Mouse (Mus musculus) cerebellum, adult 2 months (tissue): ENCODE results near the gene Cisd3. TPM values are rescaled to one million over a fixed set of nuclear protein-coding genes. Genes with fewer than 3 reads are reported as not detected.

Experiments used
- DNase-seq, 2 experiments: peaks; one replicate each; pipeline ENCODE4 v3.0.0; 2021
- H3K27ac ChIP-seq: fragments of 200-500 bp; 2 replicates; pipeline ENCODE4 v1.5.1; 2012; ENCODE audit warnings: low read length, control low read depth, inconsistent platforms; ENCODE audit not compliant: insufficient read depth
- H3K27me3 ChIP-seq: fragments of 200-500 bp; 2 replicates; pipeline ENCODE4 v1.6.1; 2012; ENCODE audit warnings: inconsistent platforms, mild to moderate bottlenecking, low read length, moderate library complexity; ENCODE audit not compliant: control insufficient read depth, insufficient read depth
- H3K4me1 ChIP-seq: fragments of 200-500 bp; 2 replicates; pipeline ENCODE4 v1.6.1; 2011; ENCODE audit warnings: low read length; ENCODE audit not compliant: control insufficient read depth, insufficient read depth
- H3K4me3 ChIP-seq: fragments of 200-500 bp; replicated peaks from 2 replicates; pipeline ENCODE3; 2011; ENCODE audit warnings: mild to moderate bottlenecking, low read depth, low read length, control low read depth; ENCODE audit not compliant: insufficient read depth
- CTCF ChIP-seq: fragments of 200-500 bp; IDR thresholded peaks from 2 replicates; pipeline ENCODE4 v1.5.1; 2011; ENCODE audit warnings: low read depth, mild to moderate bottlenecking, control low read depth, low read length, moderate library complexity, borderline replicate concordance; ENCODE audit not compliant: insufficient read depth
- POLR2A ChIP-seq: fragments of 200-500 bp; IDR thresholded peaks from 2 replicates; pipeline ENCODE4 v1.6.1; 2011; ENCODE audit warnings: low read length, control low read depth, borderline replicate concordance; ENCODE audit not compliant: insufficient read depth
- WGBS: fragments of 180-500 bp; shearing (Covaris S2); methylation state at CpG from one replicate; pipeline ENCODE4 v1.1.7; 2018; 5-methylcytosine and 5-hydroxymethylcytosine counted together
- polyA plus RNA-seq: library from polyadenylated mRNA; depleted of rRNA; stranded (reverse); fragments of >200 nt; gene quantifications from 2 replicates; pipeline ENCODE4 v1.2.3, GENCODE M21; 2012

Gene Cisd3
- polyA plus RNA-seq, 1 experiment = 70.2 TPM

DNA sequence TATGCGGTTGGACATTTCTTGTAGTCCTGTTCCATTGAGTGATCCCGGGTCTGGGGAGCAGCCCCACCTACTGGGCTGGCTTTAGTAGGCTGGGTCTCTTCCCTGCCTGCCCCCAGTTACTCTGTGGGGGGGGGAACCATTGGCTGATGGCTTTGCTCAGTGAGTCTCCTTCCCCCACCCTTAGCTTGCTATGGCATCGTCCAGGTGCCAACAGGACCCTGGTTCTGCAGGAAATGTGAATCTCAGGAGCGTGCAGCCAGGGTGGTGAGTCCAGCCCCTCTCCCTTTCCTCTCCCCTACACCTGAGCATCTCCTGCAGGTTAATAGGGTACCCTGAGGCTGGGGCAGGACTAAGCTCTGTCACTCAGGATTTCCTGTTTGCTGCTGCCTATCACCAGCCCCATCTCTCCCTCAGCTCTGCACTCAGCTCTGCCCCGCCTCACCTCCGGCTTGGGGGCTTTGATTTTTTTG, 20.8 kb upstream of the Cisd3 start:
- no peak for TF ChIP-seq POLR2A
- no peak; the same call in 1 of the 2 replicates for TF ChIP-seq CTCF

DNA sequence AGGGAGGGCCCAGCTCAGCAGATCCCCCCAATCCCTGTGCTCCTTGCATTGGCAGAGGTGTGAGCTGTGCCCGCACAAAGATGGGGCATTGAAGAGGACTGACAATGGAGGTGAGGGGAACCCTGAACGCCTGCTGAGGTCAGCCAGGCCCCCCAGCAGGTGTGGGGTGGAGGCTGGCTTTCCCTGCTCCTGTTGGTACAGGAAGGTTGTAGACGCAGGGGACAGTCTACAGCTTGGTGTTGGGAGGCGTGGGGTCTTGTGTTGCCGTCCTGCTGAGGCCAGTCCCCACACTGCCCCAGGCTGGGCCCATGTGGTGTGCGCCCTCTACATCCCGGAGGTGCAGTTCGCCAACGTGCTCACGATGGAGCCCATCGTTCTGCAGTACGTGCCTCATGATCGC, 20.2 kb upstream of the Cisd3 start:
- Histone ChIP-seq H3K4me1 (peaks cover 32% of the 10 kb centered on the region), H3K4me3 (no peak overlapping the region), H3K27ac (no peak overlapping the region), H3K27me3 (no peaks in the 10 kb centered on the region)
- 85% methylated on average over 13 of the region's 13 CpGs for WGBS
- TF ChIP-seq POLR2A (no peak), CTCF (no peak)
- DNase-seq = no peak

More for the DNA sequence above, 20.8 kb upstream of the Cisd3 start:
- no peak overlapping the region for H3K27ac ChIP-seq
- H3K4me1 ChIP-seq = peaks cover 26% of the 10 kb centered on the region
- H3K4me3 ChIP-seq = peak overlapping the region; percentile 50
- DNase-seq = peak in 1 of 2 experiments; percentile 36
- 25% methylated on average over 6 of the region's 6 CpGs for WGBS
- H3K27me3 ChIP-seq = no peaks in the 10 kb centered on the region

DNA sequence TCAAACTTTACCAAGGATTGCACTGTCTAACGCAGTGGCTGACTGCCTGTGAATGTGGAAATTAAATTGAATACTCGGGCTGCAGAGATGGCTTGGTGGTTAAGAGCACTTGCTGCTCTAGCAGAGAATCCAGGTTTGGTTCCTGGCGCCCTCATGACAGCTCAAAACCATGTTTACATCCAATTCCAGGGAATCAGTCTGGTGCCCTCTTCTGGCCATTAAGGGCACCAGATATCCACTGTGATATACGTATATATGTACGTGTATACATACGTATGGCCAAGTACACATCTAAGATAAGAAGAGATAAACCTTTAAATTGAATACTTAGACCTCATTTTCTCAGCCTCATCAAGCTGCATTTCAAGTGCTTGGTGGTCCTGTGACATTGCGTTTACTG, 19.4 kb upstream of the Cisd3 start:
- Histone ChIP-seq H3K27me3 (no peaks in the 10 kb centered on the region), H3K4me3 (no peak overlapping the region), H3K4me1 (peaks cover 32% of the 10 kb centered on the region), H3K27ac (no peak overlapping the region)
- DNase-seq = no peak
- TF ChIP-seq CTCF (no peak), POLR2A (no peak)
- 82% methylated on average over 7 of the region's 7 CpGs for WGBS

DNA sequence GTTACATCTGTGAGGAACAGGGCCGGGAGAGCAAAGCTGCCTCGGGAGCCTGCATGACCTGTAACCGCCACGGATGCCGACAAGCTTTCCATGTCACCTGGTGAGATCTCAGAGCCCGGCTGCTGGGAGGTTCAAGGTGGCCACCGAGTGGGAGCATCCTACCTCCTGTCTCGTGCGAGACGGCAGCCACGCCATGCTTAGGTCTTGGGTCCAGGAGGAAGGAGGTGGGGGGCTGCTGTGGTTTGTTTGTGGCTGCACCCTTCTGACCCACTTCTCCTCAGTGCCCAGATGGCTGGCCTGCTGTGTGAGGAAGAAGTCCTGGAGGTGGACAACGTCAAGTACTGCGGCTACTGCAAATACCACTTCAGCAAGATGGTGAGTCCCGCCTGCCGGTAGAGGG, 18.8 kb upstream of the Cisd3 start:
- H3K4me3 ChIP-seq = no peak overlapping the region
- peaks cover 29% of the 10 kb centered on the region for H3K4me1 ChIP-seq
- DNase-seq = peak in 1 of 2 experiments; percentile 41
- no peaks in the 10 kb centered on the region for H3K27me3 ChIP-seq
- no peak for TF ChIP-seq POLR2A
- no peak overlapping the region; the same call in 1 of the 2 replicates for H3K27ac ChIP-seq
- WGBS = 32% methylated on average over 15 of the region's 15 CpGs

DNA sequence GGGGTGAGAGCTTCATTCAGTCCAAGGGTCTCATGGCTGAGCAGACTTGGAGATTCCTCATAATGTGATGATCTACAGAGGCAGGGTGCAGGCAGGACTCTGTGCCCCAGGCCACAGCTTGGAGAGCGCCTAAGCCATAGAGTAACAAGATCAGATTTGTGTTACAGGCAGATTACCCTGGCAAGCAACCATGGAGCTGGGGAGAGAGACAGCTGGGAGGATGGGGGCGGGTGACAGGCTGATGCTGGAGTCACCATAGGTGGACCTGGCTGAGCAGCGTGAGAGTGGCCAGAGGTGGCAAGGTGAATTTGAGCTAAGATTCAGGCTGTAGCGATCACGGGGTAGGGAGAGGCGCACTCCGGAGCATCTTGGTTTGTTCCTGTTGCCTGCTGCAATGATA, 17.5 kb upstream of the Cisd3 start:
- no peaks in the 10 kb centered on the region for H3K27me3 ChIP-seq
- WGBS = 63% methylated on average over 7 of the region's 7 CpGs
- no peak overlapping the region for H3K27ac ChIP-seq
- TF ChIP-seq CTCF (no peak), POLR2A (no peak)
- DNase-seq = no peak
- H3K4me1 ChIP-seq = peaks cover 29% of the 10 kb centered on the region
- H3K4me3 ChIP-seq = no peak overlapping the region

DNA sequence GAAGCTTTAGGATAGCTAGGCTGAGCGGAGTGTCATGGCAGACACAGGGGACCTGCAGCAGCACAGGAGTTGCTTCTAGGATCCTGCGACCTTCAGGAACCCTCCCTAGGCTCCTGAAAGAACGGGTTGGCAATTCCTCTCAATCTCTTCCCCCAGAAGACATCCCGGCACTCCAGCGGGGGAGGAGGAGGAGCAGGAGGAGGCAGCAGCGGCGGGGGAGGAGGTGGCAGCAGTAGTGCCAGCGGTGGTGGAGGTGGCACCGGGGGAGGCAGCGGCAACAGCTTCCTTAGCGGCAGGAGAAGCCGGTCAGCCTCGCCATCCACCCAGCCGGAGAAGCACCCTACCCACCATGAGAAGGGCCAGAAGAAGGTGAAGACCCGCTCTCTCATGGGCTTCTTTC, 16.4 kb upstream of the Cisd3 start:
- no peaks in the 10 kb centered on the region for H3K27me3 ChIP-seq
- no peak for DNase-seq
- no peak for TF ChIP-seq POLR2A
- peaks cover 29% of the 10 kb centered on the region for H3K4me1 ChIP-seq
- H3K27ac ChIP-seq = peak overlapping the region; percentile 4; the same call in 1 of the 2 replicates
- 25% methylated on average over 15 of the region's 15 CpGs for WGBS
- no peak overlapping the region for H3K4me3 ChIP-seq

DNA sequence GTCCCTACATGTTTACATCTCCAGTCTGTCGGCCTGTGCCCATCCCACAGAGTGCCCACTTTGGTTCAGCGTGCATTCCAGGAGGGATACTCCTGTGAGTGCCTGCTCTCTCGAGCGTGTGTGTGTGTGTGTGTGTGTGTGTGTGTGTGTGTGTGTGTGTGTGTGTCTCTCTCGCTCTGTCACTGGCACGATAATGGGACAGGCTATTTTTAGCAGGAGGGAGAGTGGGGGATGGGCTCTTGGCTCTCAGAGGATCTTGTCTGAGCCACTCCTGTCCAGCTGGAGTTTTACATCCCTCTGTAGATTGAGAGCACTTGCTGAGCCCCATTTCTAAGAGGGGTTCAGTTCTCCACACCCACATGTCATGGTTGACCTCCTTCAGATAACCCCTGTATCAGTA, 15.8 kb upstream of the Cisd3 start:
- 4% methylated on average over 6 of the region's 6 CpGs for WGBS
- DNase-seq = peak; percentile 52 to 62
- Histone ChIP-seq H3K27ac (0 out of 2 replicates have a peak overlapping the region, but pooled peaks have one; percentile 4), H3K27me3 (no peaks in the 10 kb centered on the region), H3K4me3 (peak overlapping the region; percentile 3), H3K4me1 (peaks cover 29% of the 10 kb centered on the region)
- TF ChIP-seq POLR2A (no peak), CTCF (no peak)

DNA sequence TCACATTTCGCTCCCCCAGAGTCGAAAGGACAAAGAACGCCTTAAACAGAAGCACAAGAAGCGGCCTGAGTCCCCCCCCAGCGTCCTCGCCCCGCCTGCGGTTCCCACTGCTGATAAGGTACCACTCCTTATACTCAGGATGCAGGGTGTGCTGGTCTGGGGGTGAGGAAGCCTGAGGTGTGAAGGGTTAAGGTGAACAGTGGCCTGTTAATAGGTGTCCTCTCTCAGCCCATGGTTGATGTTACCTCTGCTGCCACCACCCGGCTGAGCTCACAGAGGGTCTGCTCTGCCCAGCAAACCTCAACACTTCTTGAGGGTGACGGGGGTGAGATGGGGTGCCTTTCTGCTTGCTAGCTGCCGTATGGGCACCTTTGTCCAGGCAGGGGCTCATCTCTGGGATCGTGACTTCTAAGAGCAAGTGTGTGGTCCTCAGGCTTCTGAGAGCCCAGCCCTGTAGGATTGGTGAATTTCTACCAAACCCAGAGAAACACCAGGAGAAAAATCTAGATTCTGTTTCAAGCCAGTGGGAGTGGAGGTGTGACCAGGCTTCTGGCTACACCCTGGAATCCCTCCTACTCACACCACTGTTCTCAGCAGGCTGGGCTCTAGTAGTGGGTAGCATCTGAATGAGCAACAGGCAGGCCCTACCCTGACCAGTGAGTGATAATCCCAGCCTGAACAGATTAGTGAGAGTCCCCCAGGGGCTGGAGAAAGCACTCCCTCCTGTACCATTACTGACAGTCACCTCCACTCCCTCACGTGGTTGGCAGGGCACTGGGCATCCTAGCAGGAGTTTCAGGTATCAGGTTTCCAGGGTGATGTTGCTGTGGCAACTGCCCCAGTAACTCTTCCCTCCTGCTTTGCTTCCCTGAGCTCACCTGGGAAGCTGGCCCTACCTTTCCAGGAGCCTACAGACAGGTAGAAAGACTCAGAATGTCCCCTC, 15.1 kb upstream of the Cisd3 start:
- DNase-seq = no peak
- no peak for TF ChIP-seq POLR2A
- TF ChIP-seq CTCF = 0 out of 2 replicates have a peak, but pooled peaks have one; percentile 15
- Histone ChIP-seq H3K27me3 (no peaks in the 10 kb centered on the region), H3K4me3 (no peak overlapping the region), H3K27ac (no peak overlapping the region), H3K4me1 (peaks cover 29% of the 10 kb centered on the region)
- WGBS = 61% methylated on average over 13 of the region's 13 CpGs
